Mouse (Mus musculus) intestine, embryonic 14.5 days (tissue): ENCODE results near the gene Def6. TPM values are rescaled to one million over a fixed set of nuclear protein-coding genes. Genes with fewer than 3 reads are reported as not detected.

ENCODE experiments used
- ATAC-seq: fragments of 200-750 bp; cut with Nextera tagmentation; replicated peaks from 2 replicates; pipeline ENCODE4 v1.8.0; 2017; ENCODE audit warnings: low read depth, moderate number of reproducible peaks, moderate TSS enrichment, moderate library complexity; ENCODE audit not compliant: low FRiP score, low TSS enrichment
- DNase-seq: peaks from one replicate; pipeline ENCODE4 v3.0.0-alpha.2; 2018; ENCODE audit warnings: low spot score
- H3K27ac ChIP-seq: fragments of 300-500 bp; sonication (generic); 2 replicates; pipeline ENCODE4 v1.5.1; 2014; ENCODE audit warnings: low read depth, mild to moderate bottlenecking, control low read depth
- H3K27me3 ChIP-seq: fragments of 300-500 bp; sonication (generic); replicated peaks from 2 replicates; pipeline ENCODE4 v1.6.1; 2014; ENCODE audit warnings: low read length, control low read depth; ENCODE audit not compliant: control insufficient read depth, insufficient read depth
- H3K36me3 ChIP-seq: fragments of 300-500 bp; sonication (generic); 2 replicates; pipeline ENCODE4 v1.6.1; 2014; ENCODE audit warnings: low read length, control low read depth; ENCODE audit not compliant: control insufficient read depth, insufficient read depth
- H3K4me1 ChIP-seq: fragments of 300-500 bp; sonication (generic); replicated peaks from 2 replicates; pipeline ENCODE4 v1.6.1; 2014; ENCODE audit warnings: low read length, control low read depth, mixed read lengths; ENCODE audit not compliant: control insufficient read depth, insufficient read depth
- H3K4me2 ChIP-seq: fragments of 300-500 bp; sonication (generic); 2 replicates; pipeline ENCODE4 v1.6.1; 2014; ENCODE audit warnings: low read length
- H3K4me3 ChIP-seq: fragments of 300-500 bp; sonication (generic); 2 replicates; pipeline ENCODE4 v1.5.1; 2014; ENCODE audit warnings: low read depth, low read length, control low read depth, mixed read lengths
- H3K9ac ChIP-seq: fragments of 300-500 bp; sonication (generic); 2 replicates; pipeline ENCODE4 v1.6.1; 2014; ENCODE audit warnings: mild to moderate bottlenecking, low read length
- H3K9me3 ChIP-seq: fragments of 300-500 bp; sonication (generic); 2 replicates; pipeline ENCODE4 v1.6.1; 2016; ENCODE audit warnings: low read length, control low read depth; ENCODE audit not compliant: control insufficient read depth
- WGBS: fragments of 180-500 bp; shearing (Covaris S2); extraction: QIAGEN DNeasy Blood & Tissue Kit; methylation state at CpG from one replicate; pipeline ENCODE4 v1.1.7; 2014; 5-methylcytosine and 5-hydroxymethylcytosine counted together
- polyA plus RNA-seq: library from polyadenylated mRNA; unstranded; fragments of >200 nt; fragmentation: Nextera tagmentation; extraction: Ambion mirVana; gene quantifications from 2 replicates; pipeline ENCODE4 v1.2.1, GENCODE M21; 2014

Gene Def6
- polyA plus RNA-seq, 1 experiment from 2014 or later, result 1.9 TPM

DNA sequence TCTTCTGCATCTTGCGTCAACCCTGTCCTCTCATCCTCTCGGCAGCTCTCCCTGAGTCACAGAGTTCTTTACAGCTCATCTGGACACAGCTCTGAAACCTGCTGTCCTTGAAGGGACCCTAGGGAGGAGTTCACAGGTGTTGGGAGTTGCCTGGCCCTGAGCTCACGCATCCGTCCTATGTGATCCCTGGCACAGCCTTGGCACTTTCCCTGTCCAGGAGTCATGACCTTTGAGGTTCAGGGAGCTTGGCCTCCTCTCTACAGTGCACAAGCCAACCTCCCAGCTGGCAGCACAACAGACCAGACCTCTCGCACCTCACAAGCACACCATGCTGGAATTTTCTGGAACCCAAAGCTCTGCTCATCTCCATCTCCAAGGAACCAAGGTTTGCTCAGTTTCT, 33.3 kb downstream of the Def6 start:
- Histone ChIP-seq H3K4me3 (no peak overlapping the region), H3K27me3 (no peaks in the 10 kb centered on the region), H3K9me3 (no peaks in the 10 kb centered on the region), H3K4me2 (no peak overlapping the region), H3K4me1 (peaks cover 12% of the 10 kb centered on the region), H3K36me3 (peaks cover 28% of the 10 kb centered on the region; the same call in 1 of the 2 replicates), H3K27ac (no peak overlapping the region), H3K9ac (no peak overlapping the region)
- DNase-seq (no peak), ATAC-seq (no peak)
- 94% methylated on average over 5 of the region's 5 CpGs for WGBS

DNA sequence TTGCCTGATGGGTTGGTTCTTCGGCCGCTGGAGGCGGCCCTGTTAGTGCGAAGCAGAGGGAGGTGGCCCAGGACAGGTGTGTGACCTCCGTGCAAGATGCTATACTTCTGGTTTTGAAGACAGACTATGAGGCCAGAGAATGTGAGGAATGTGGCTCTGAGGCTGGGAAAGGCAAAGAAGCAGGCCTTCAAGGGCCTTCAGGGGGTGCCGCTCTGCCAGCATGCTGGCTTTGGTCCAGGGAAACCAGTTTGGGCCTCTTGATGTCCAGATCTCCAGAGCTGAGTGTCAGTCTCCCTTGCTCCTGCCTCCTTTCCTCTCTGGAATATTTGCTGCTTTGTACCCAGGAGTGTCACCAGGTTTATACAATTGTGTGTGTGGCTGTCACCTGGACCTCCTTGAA, 34.7 kb downstream of the Def6 start:
- no peaks in the 10 kb centered on the region for H3K9me3 ChIP-seq
- no peak for ATAC-seq
- no peak overlapping the region for H3K27ac ChIP-seq
- no peak overlapping the region for H3K4me2 ChIP-seq
- H3K36me3 ChIP-seq, result peaks cover 28% of the 10 kb centered on the region; the same call in 1 of the 2 replicates
- H3K9ac ChIP-seq, result no peak overlapping the region
- H3K27me3 ChIP-seq, result no peaks in the 10 kb centered on the region
- no peak for DNase-seq
- peaks cover 14% of the 10 kb centered on the region for H3K4me1 ChIP-seq
- 82% methylated on average over 6 of the region's 6 CpGs for WGBS
- no peak overlapping the region for H3K4me3 ChIP-seq

DNA sequence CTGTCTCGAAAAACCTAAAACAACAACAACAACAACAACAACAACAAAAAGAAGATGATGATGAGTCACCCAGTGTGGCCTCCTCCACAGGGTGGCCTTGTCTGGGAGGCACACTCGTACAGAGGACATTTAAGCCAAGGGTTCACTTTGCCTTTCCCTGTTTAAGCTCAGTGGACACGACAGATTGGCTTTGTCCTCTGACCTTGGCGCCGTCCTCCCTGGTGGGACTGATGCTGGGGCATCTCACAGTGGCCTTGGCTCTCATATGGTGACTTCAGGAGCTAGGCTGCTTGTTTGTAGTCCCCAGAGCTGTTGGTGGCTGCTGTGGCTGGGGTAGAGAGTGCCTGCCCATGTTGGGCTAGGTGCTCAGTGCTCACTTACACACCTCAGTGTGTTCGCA, 36.6 kb downstream of the Def6 start:
- H3K27ac ChIP-seq, result 0 out of 2 replicates have a peak overlapping the region, but pooled peaks have one; percentile 36
- H3K4me3 ChIP-seq, result no peak overlapping the region
- WGBS, result 79% methylated on average over 6 of the region's 6 CpGs

DNA sequence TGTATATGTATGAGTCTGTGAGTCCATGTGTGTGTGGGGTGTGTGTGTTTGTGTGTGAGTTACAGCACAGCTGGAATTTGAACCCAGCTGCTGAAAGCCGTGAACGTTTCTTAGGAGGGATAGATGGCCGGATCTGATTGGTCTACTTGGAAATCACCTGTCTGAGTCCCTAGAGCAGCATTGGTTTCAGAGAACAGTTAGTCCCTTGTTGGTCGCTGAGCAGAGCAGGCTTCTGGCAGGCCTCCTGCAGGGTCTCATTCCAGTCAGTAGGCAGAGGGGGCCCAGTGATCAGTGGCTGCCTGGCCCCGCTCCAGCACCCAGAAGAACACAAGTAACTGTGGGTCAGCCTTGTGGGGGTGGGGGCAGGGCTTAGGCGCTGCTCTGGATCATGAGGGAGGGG, 37.1 kb downstream of the Def6 start:
- H3K4me2 ChIP-seq, result no peak overlapping the region
- no peak for DNase-seq
- peaks cover 23% of the 10 kb centered on the region; the same call in 1 of the 2 replicates for H3K36me3 ChIP-seq
- peaks cover 20% of the 10 kb centered on the region for H3K4me1 ChIP-seq
- no peaks in the 10 kb centered on the region for H3K9me3 ChIP-seq
- H3K9ac ChIP-seq, result no peak overlapping the region
- H3K4me3 ChIP-seq, result no peak overlapping the region
- H3K27me3 ChIP-seq, result no peaks in the 10 kb centered on the region
- 42% methylated on average over 6 of the region's 6 CpGs for WGBS
- peak overlapping the region; percentile 36; the same call in 1 of the 2 replicates for H3K27ac ChIP-seq
- peak; percentile 59; the same call in 1 of the 2 replicates for ATAC-seq

More for the DNA sequence above, 36.6 kb downstream of the Def6 start:
- Histone ChIP-seq H3K36me3 (peaks cover 23% of the 10 kb centered on the region; the same call in 1 of the 2 replicates), H3K9me3 (no peaks in the 10 kb centered on the region), H3K27me3 (no peaks in the 10 kb centered on the region), H3K4me1 (peaks cover 18% of the 10 kb centered on the region), H3K9ac (no peak overlapping the region), H3K4me2 (no peak overlapping the region)
- DNase-seq (no peak), ATAC-seq (no peak; the same call in 1 of the 2 replicates)

DNA sequence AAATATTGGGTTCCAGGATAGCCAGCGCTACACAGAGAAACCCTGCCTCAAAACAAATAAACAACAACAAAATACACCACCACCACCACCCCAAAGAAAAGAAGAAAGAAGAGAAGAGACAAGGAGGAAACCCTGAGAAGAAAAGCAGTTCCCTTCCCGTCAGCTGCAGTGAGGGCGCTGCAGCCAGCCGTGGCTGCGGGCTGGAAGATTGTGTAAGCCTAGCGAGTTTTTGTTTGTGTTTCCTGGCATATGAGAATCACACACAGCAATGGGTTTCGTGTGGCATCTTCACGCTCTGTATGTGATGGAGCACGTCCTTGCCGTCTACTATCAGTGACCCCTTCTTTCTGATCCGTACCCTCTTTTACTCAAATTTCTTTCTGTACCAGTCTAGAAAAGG, 39.1 kb downstream of the Def6 start:
- no peak overlapping the region for H3K27ac ChIP-seq
- no peaks in the 10 kb centered on the region for H3K9me3 ChIP-seq
- no peak overlapping the region for H3K4me2 ChIP-seq
- peaks cover 20% of the 10 kb centered on the region for H3K4me1 ChIP-seq
- H3K27me3 ChIP-seq, result no peaks in the 10 kb centered on the region
- no peak for ATAC-seq
- H3K4me3 ChIP-seq, result no peak overlapping the region
- DNase-seq, result no peak
- 69% methylated on average over 11 of the region's 11 CpGs for WGBS
- H3K36me3 ChIP-seq, result peaks cover 10% of the 10 kb centered on the region; the same call in 1 of the 2 replicates
- no peak overlapping the region for H3K9ac ChIP-seq

DNA sequence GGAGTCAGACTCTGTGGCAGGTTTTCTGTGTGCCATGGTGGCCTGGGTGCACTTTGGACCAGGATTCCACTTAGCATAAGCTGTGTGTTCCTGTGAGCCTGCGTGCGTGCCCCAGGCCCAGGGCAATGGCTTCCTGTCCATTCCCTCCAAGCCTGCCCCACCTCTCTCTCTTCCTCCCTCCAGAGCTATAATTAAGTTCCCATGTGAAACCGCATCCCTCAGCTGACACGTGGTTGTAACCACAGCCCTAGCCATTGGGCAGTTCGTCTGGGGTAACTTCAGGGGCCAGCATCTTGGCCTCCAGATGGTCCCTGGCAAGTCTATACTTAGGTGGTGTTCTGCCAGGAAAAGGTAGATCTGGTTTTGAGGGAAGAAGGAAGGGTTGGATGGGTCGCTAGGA, 40.0 kb downstream of the Def6 start:
- 43% methylated on average over 6 of the region's 6 CpGs for WGBS
- no peak for ATAC-seq
- Histone ChIP-seq H3K4me3 (no peak overlapping the region), H3K4me1 (peaks cover 20% of the 10 kb centered on the region), H3K27ac (no peak overlapping the region), H3K4me2 (no peak overlapping the region), H3K9ac (no peak overlapping the region), H3K27me3 (no peaks in the 10 kb centered on the region), H3K9me3 (no peaks in the 10 kb centered on the region), H3K36me3 (0 out of 2 replicates have a peak, but pooled peaks cover 10% of the 10 kb centered on the region)
- DNase-seq, result no peak

DNA sequence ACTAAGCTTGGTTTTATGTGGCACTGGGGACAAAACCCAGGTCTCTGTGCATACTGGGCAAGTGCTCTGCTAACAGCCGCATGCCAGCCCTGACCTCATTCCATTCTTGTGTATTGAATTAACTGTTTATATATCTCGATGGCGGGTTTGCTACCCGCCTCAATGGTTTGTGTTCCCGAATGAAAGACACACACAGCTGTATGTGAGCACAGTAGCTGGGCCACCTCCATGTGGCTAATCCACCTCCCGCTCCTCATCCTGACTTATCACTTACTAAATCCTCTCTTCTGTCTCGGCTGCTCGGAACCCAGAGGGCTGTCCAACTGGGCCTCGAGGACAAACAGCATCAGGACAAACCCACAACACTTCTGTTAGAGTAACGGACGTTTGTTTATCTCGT, 41.5 kb downstream of the Def6 start:
- no peak overlapping the region for H3K9ac ChIP-seq
- WGBS, result 64% methylated on average over 12 of the region's 12 CpGs
- no peak for ATAC-seq
- no peak for DNase-seq
- no peaks in the 10 kb centered on the region for H3K9me3 ChIP-seq
- no peaks in the 10 kb centered on the region for H3K27me3 ChIP-seq
- H3K4me3 ChIP-seq, result no peak overlapping the region
- H3K27ac ChIP-seq, result no peak overlapping the region
- H3K4me1 ChIP-seq, result peaks cover 20% of the 10 kb centered on the region
- H3K36me3 ChIP-seq, result no peaks in the 10 kb centered on the region
- no peak overlapping the region for H3K4me2 ChIP-seq

DNA sequence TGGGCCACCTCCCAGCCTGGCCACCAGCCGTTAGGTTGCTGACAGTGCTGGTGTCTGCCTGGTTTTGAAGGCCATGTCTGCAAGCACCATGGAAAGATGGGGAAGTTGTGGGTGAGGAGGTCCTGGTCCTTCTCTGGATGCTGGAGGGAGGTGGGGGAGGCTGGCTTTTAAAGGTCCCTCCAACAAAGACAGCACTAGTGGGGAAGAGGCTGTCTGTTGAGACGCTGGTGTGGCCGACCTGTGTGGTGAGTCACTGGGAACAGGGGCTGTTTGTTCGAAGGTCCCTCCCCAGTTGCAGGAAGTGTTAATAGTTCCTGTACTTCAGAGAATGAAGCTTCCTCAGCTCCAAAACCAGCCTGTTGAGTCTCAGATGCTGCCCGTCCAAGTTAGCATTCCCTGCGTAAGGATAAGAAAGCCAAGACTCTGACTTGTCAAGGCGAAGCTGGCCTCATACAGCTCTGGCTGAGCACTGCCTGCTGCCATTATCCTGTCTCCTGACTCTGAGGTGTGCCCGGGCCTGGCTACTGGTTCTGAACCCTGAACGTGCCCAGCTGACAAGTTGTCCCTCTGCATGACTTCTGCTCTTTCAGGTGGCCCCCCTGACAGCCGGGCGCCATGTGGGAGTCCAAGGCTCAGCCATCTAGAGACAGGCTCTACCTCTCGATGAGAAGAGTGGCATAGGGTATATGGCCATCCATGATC, 44.2 kb downstream of the Def6 start:
- Histone ChIP-seq H3K4me3 (no peak overlapping the region), H3K36me3 (no peaks in the 10 kb centered on the region), H3K4me2 (no peak overlapping the region), H3K9me3 (no peaks in the 10 kb centered on the region), H3K27ac (no peak overlapping the region), H3K9ac (no peak overlapping the region), H3K27me3 (no peaks in the 10 kb centered on the region), H3K4me1 (peaks cover 28% of the 10 kb centered on the region)
- DNase-seq, result no peak
- 76% methylated on average over 12 of the region's 12 CpGs for WGBS
- ATAC-seq, result no peak

DNA sequence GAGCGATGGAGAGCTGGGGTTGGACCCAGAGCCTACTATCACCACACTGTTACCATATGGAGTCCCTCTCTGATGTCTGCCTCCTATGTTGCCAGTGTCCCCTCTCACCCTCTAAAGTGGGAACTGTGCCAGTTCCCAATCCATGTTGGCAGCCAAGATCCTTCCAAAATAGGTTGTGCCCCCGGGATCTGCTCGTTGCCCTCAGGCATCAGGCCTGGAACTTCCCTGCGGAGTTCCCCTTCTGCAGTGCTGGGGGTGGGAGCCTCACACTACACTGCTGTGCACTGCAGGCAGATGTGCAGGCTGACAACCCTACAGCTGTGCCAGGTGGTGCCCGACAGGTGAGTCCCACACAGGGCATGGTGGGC, 44.7 kb downstream of the Def6 start:
- Histone ChIP-seq H3K4me2 (no peak overlapping the region), H3K36me3 (no peaks in the 10 kb centered on the region), H3K27ac (no peak overlapping the region), H3K27me3 (no peaks in the 10 kb centered on the region), H3K4me1 (peaks cover 32% of the 10 kb centered on the region), H3K9me3 (no peaks in the 10 kb centered on the region), H3K9ac (no peak overlapping the region), H3K4me3 (no peak overlapping the region)
- no peak for ATAC-seq
- 88% methylated on average over 5 of the region's 5 CpGs for WGBS
- DNase-seq, result no peak
